Mouse (Mus musculus) hindbrain, embryonic 11.5 days (tissue): Measurements from ENCODE around the gene Tspan12. TPM values are rescaled to one million over a fixed set of nuclear protein-coding genes. Genes with fewer than 3 reads are reported as not detected.

ENCODE experiments used
- ATAC-seq: fragments of 200-750 bp; cut with Nextera tagmentation; 2 replicates; pipeline ENCODE4 v1.8.0; 2017; ENCODE audit warnings: mild to moderate bottlenecking, moderate TSS enrichment, moderate library complexity; ENCODE audit not compliant: low FRiP score
- DNase-seq: peaks from one replicate; pipeline ENCODE4 v3.0.0-alpha.2; 2015; ENCODE audit warnings: low spot score
- H3K27ac ChIP-seq: fragments of 300-500 bp; sonication (generic); 2 replicates; pipeline ENCODE4 v1.5.1; 2014; ENCODE audit warnings: mild to moderate bottlenecking, low read depth, low read length
- H3K27me3 ChIP-seq: fragments of 300-500 bp; sonication (generic); 2 replicates; pipeline ENCODE4 v1.6.1; 2014; ENCODE audit warnings: mild to moderate bottlenecking, low read length, moderate library complexity, mixed read lengths; ENCODE audit not compliant: control insufficient read depth, insufficient read depth
- H3K36me3 ChIP-seq: fragments of 300-500 bp; sonication (generic); 2 replicates; pipeline ENCODE4 v1.6.1; 2014; ENCODE audit warnings: mild to moderate bottlenecking, low read length, moderate library complexity, mixed read lengths; ENCODE audit not compliant: control insufficient read depth, insufficient read depth
- H3K4me1 ChIP-seq: fragments of 300-500 bp; sonication (generic); replicated peaks from 2 replicates; pipeline ENCODE4 v1.6.1; 2014; ENCODE audit warnings: low read length, mixed read lengths; ENCODE audit not compliant: control insufficient read depth, insufficient read depth
- H3K4me2 ChIP-seq: fragments of 300-500 bp; sonication (generic); replicated peaks from 2 replicates; pipeline ENCODE4 v1.6.1; 2014; ENCODE audit warnings: mild to moderate bottlenecking, low read depth, low read length
- H3K4me3 ChIP-seq: fragments of 300-500 bp; sonication (generic); 2 replicates; pipeline ENCODE4 v1.5.1; 2014; ENCODE audit warnings: low read depth, low read length
- H3K9ac ChIP-seq: fragments of 300-500 bp; sonication (generic); 2 replicates; pipeline ENCODE4 v1.6.1; 2014; ENCODE audit warnings: low read depth, low read length
- H3K9me3 ChIP-seq: fragments of 300-500 bp; sonication (generic); 2 replicates; pipeline ENCODE4 v1.6.1; 2016; ENCODE audit warnings: low read length; ENCODE audit not compliant: control insufficient read depth
- WGBS: fragments of 180-500 bp; shearing (Covaris S2); extraction: QIAGEN DNeasy Blood & Tissue Kit; methylation state at CpG from one replicate; pipeline ENCODE4 v1.1.7; 2014; 5-methylcytosine and 5-hydroxymethylcytosine counted together
- polyA plus RNA-seq: library from polyadenylated mRNA; unstranded; fragments of >200 nt; fragmentation: Nextera tagmentation; extraction: Ambion mirVana; gene quantifications from 2 replicates; pipeline ENCODE4 v1.2.1, GENCODE M21; 2014

Gene Tspan12
- polyA plus RNA-seq, 1 experiment from 2014 or later, result 64.0 TPM

DNA sequence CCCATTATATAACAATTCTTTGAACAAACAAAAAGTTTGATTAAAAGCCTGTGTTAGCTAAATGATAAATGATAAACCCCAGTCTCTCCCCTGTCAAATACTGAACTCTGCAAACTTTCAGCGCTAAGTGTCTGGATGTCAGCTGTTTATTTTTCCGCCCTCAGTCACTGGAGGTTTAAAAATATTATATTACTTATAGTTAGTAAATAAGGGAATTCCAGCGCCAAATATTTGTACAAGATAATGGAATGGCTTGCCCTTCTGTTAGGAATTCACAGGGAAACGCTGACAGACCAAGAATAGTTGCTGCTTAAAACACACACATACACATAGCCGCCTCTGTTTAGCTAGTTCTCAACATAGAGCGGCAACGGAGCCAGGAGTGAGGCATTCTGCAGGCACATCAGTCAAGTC lies 29.6 kb downstream of the Tspan12 start:
- no peak for ATAC-seq
- Histone ChIP-seq H3K36me3 (no peaks in the 10 kb centered on the region), H3K27ac (no peak overlapping the region), H3K4me1 (no peaks in the 10 kb centered on the region), H3K9ac (no peak overlapping the region), H3K4me2 (no peak overlapping the region), H3K27me3 (no peaks in the 10 kb centered on the region), H3K9me3 (no peaks in the 10 kb centered on the region), H3K4me3 (no peak overlapping the region)
- 79% methylated on average over 7 of the region's 7 CpGs for WGBS
- DNase-seq, result no peak

DNA sequence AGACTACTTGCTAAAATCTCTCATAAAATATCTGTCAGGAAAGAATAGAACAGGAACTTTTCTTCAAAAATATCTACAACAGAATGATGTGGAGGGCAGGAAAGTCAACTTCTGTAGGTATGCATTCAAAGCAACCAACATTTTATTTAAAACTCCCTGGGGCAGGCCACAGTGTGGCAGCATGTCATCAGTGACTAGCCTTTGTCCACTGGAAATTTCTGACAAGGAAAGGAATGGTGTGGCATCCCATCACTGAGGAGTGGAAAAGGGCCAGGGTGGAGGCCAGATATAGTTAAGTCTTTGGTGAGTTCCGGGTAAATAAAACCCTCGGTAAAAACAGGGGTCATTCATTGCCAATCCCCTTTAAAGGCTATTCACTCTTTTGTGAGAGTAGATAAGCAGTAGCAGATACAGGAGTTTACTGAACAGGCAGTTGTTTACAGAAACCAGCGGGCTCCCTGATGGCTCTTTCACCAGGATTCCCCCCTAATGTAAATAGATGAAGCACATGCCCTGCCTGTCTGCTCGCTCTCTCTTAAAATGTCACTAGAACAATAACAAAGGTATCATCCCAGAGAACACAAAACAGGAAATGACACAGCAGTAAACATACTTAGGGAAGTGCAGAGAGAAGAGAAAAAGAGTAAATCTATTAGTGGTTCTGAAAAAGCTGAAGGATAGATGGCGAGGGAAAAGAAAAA lies 34.1 kb downstream of the Tspan12 start:
- no peaks in the 10 kb centered on the region for H3K9me3 ChIP-seq
- H3K27ac ChIP-seq, result no peak overlapping the region
- WGBS, result 35% methylated on average over 5 of the region's 5 CpGs
- H3K4me3 ChIP-seq, result no peak overlapping the region
- no peak for ATAC-seq
- H3K36me3 ChIP-seq, result no peaks in the 10 kb centered on the region
- no peak overlapping the region for H3K9ac ChIP-seq
- no peaks in the 10 kb centered on the region for H3K27me3 ChIP-seq
- DNase-seq, result no peak
- H3K4me2 ChIP-seq, result no peak overlapping the region
- H3K4me1 ChIP-seq, result no peaks in the 10 kb centered on the region

DNA sequence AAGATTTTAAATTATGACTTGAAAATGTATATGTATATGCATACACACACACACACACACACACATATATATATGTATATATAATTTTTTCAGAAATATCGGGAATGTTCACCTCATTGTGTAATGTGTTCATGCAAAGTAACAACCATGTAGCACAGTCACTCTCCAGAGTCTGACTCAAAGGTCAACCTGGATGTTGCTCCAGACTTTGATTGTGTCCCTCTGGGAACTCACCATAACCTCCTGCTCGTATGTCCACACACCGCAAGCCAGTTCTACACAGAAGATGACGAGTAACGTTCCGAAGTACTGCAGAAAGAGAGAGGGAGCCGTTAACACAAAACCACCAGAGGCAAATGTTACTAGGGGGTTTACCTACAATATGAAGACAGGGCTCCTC lies 46.3 kb downstream of the Tspan12 start:
- ATAC-seq, result no peak
- no peak for DNase-seq
- no peaks in the 10 kb centered on the region for H3K27me3 ChIP-seq
- H3K27ac ChIP-seq, result no peak overlapping the region
- no peaks in the 10 kb centered on the region for H3K4me1 ChIP-seq
- H3K36me3 ChIP-seq, result no peaks in the 10 kb centered on the region
- no peaks in the 10 kb centered on the region for H3K9me3 ChIP-seq
- no peak overlapping the region for H3K4me3 ChIP-seq
- H3K9ac ChIP-seq, result no peak overlapping the region
- no peak overlapping the region for H3K4me2 ChIP-seq
- 90% methylated on average over 7 of the region's 7 CpGs for WGBS

DNA sequence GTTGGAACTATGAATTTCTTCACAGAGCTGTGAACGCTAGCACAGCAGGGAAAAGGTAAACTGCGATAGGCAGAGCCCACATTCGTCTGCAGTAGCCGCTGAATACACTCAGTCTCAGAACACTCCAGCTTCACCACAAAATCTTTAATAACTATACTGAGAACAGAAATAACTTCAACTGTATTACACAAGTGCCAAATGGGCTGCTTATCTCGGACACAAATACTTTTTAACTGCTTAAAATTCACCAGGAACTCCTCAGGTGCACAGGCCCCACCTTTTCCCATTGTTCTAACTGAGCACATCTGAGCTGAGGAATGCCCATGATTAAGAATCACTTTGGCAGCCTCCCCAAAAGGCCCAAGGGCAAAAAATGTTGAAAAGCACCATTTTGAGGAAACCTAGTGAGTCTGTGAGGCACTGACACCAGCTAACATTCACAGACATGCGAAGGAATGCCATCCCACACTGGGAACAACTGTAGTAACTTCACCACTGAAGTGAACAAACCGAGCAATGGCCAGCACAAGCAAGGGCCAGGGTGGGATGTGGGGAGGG lies 47.2 kb downstream of the Tspan12 start:
- H3K4me1 ChIP-seq, result no peaks in the 10 kb centered on the region
- no peak overlapping the region for H3K27ac ChIP-seq
- H3K36me3 ChIP-seq, result no peaks in the 10 kb centered on the region
- no peaks in the 10 kb centered on the region for H3K9me3 ChIP-seq
- no peak overlapping the region for H3K4me3 ChIP-seq
- WGBS, result 75% methylated on average over 7 of the region's 7 CpGs
- no peak overlapping the region for H3K9ac ChIP-seq
- H3K4me2 ChIP-seq, result no peak overlapping the region
- H3K27me3 ChIP-seq, result no peaks in the 10 kb centered on the region
- ATAC-seq, result no peak
- no peak for DNase-seq

DNA sequence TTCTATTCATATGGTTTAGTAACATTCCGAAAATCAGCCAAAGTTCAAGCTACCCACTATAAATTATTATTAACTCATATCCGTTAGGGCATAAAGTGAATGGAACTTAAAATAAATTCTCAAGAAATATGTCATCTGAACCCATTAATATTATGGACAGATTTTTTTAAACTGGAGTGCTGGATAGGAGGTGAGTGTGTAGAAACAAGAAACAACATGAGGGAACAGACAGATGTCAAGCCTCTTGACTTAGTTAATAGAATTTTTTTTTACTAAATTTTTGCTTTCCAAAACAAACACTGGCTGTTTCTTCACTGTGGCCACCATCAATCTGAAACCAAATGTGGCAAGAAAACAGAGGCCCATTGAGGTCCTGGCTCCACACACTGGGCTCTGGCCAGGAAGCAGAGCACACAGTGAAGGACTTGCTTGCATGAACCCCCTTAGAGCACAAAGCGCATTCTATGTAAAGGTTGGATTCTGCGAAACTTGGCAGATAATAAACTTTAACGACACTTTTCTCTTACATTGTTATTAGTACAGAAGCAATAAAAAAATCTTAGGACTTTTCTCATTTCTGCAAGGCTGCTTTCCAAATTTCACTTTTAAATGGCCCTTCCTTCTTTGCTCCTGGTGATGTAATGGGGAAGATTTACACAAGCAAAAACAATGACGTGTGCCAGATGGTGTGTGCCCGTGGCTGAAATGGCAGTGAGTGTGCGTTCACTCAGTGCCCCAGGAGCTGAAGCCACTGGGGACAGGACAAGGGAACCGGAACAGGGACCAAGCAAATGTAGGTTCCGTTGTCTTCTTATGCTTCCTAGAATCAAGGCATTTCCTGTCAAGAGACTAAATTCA lies 48.6 kb downstream of the Tspan12 start:
- 83% methylated on average over 10 of the region's 10 CpGs for WGBS
- Histone ChIP-seq H3K27ac (no peak overlapping the region), H3K36me3 (no peaks in the 10 kb centered on the region), H3K4me1 (no peaks in the 10 kb centered on the region), H3K9me3 (no peaks in the 10 kb centered on the region), H3K27me3 (no peaks in the 10 kb centered on the region), H3K4me2 (no peak overlapping the region), H3K9ac (no peak overlapping the region), H3K4me3 (no peak overlapping the region)
- no peak for DNase-seq
- no peak for ATAC-seq

DNA sequence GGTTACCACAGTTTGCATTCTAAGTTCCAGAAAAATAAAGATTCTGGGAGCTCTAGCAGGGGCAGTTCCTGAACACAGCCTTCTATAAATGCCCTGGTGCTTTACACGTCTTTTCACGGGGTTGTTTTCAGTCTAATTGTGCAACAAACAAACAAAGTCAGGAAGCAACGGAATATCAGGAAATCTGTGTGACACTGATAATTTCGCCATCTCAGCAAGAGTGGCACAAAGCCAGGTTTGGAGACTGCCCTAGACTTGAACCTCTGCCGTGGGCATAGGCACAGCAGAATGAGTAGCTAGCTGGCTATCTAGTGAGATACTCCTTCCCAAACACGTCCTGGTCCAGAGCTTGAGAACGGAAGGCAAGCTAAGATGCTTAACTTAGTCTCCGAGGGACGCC lies 53.7 kb downstream of the Tspan12 start:
- Histone ChIP-seq H3K4me1 (no peaks in the 10 kb centered on the region), H3K36me3 (no peaks in the 10 kb centered on the region), H3K9me3 (no peaks in the 10 kb centered on the region), H3K27ac (no peak overlapping the region), H3K4me2 (no peak overlapping the region), H3K4me3 (no peak overlapping the region), H3K27me3 (no peaks in the 10 kb centered on the region), H3K9ac (no peak overlapping the region)
- DNase-seq (no peak), ATAC-seq (no peak)
- 95% methylated on average over 9 of the region's 9 CpGs for WGBS

DNA sequence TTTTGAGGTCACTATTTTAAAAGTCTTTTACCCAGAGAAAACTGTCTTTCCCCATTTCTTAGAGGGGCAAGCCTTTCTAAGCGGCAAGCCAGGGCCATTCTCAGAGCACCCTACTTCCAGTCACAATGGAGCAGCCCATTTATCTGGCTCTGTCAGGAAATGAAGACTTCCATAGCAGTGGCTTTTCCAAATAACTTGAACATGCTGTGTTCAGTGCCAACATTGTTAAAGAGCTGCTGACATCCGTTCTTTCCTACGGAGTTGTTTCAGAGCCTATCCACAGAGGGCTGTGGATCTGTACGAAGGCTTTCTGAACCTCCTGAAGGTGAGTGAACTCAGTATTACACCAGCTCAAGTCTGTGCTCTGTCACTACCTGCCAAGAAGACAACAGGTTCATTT lies 55.2 kb downstream of the Tspan12 start:
- Histone ChIP-seq H3K36me3 (no peaks in the 10 kb centered on the region), H3K4me1 (no peaks in the 10 kb centered on the region), H3K27me3 (no peaks in the 10 kb centered on the region), H3K9me3 (no peaks in the 10 kb centered on the region), H3K4me2 (no peak overlapping the region), H3K27ac (no peak overlapping the region), H3K9ac (no peak overlapping the region), H3K4me3 (no peak overlapping the region)
- DNase-seq (no peak), ATAC-seq (no peak)
- 97% methylated on average over 4 of the region's 4 CpGs for WGBS

DNA sequence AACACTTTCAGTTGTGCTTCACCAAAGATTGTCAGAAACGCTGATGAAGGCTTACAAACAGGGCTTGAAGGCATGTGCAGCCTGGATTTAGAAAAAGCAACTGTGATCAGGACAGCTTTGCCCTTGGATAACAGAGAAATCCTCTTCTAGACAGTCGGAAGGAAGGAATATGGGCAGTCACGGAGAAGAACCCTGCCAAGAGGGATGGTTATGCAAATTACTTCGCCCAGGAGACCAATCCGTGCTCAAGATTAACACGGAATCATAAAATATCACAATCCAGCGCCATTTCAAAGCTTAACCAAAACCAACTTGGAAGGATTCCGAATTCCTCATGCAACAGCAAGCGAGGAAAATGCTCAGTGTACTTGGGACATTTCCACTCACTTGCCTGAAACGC lies 55.9 kb downstream of the Tspan12 start:
- H3K36me3 ChIP-seq, result no peaks in the 10 kb centered on the region
- H3K4me3 ChIP-seq, result no peak overlapping the region
- no peak overlapping the region for H3K27ac ChIP-seq
- no peaks in the 10 kb centered on the region for H3K27me3 ChIP-seq
- DNase-seq (no peak), ATAC-seq (no peak)
- H3K9ac ChIP-seq, result no peak overlapping the region
- no peaks in the 10 kb centered on the region for H3K4me1 ChIP-seq
- no peaks in the 10 kb centered on the region for H3K9me3 ChIP-seq
- H3K4me2 ChIP-seq, result no peak overlapping the region
- WGBS, result 91% methylated on average over 10 of the region's 10 CpGs
